Mouse (Mus musculus) adrenal gland, postnatal 10 days (tissue): ENCODE measurements around the gene Erfe. TPM values are rescaled to one million over a fixed set of nuclear protein-coding genes. Genes with fewer than 3 reads are reported as not detected.

Source experiments
- total RNA-seq, 2 experiments: library from RNA; stranded (reverse); gene quantifications; 2 replicates each; pipeline ENCODE4 v1.2.3; 2021

Erfe gene
- total RNA-seq, 2 experiments from 2014 or later, result 1.0 to 2.2 TPM

Other genes starting within 250 kb of the Erfe start
- under 1 TPM; 0.21 to 0.30 TPM for gene Rbm44, start 221.3 kb upstream of the Erfe start, total RNA-seq
- gene Ramp1, start 186.6 kb upstream of the Erfe start, total RNA-seq, result 10 to 100 TPM in 1 of 2 experiments, 1 to 10 TPM in 1; 8.3 to 11.3 TPM
- 10 to 100 TPM; 59.2 to 61.7 TPM for gene Ube2f, start 116.1 kb upstream of the Erfe start, total RNA-seq
- gene Scly, start 68.1 kb upstream of the Erfe start, total RNA-seq, result 10 to 100 TPM; 22.8 to 23.4 TPM
- under 1 TPM in 1 of 2 experiments, not detected in 1; 0.09 TPM for gene Espnl, start 44.4 kb upstream of the Erfe start, total RNA-seq
- 1 to 10 TPM; 2.1 to 5.8 TPM for gene Klhl30, start 15.4 kb upstream of the Erfe start, total RNA-seq
- gene Ilkap, start 32.4 kb downstream of the Erfe start, total RNA-seq, result 10 to 100 TPM; 82.9 to 83.7 TPM
- gene Hes6, start 47.6 kb downstream of the Erfe start, total RNA-seq, result 100 to 1,000 TPM in 1 of 2 experiments, 10 to 100 TPM in 1; 49.5 to 137 TPM
- gene Per2, start 92.9 kb downstream of the Erfe start, total RNA-seq, result 10 to 100 TPM; 15.6 to 37.9 TPM
- 1 to 10 TPM; 8.0 to 9.1 TPM for gene Traf3ip1, start 128.2 kb downstream of the Erfe start, total RNA-seq
- gene Asb1, start 174.1 kb downstream of the Erfe start, total RNA-seq, result 10 to 100 TPM; 18.3 to 19.9 TPM